Mouse (Mus musculus) liver, postnatal 0 days (tissue): ENCODE measurements around the gene Cd164l2. TPM values are rescaled to one million over a fixed set of nuclear protein-coding genes. Genes with fewer than 3 reads are reported as not detected.
A peak's percentile ranks its signal among the peaks of the same experiment; 100 is the strongest.

Source experiments
- ATAC-seq: fragments of 200-750 bp; cut with Nextera tagmentation; 2 replicates; pipeline ENCODE4 v1.8.0; 2017; ENCODE audit warnings: mild to moderate bottlenecking, moderate library complexity
- DNase-seq: peaks from one replicate; pipeline ENCODE4 v3.0.0-alpha.2; 2016
- H3K27ac ChIP-seq: fragments of 300-500 bp; sonication (generic); 2 replicates; pipeline ENCODE4 v1.5.1; 2014; ENCODE audit warnings: antibody characterized with exemption, moderate library complexity, mild to moderate bottlenecking, low read depth
- H3K27me3 ChIP-seq: fragments of 300-500 bp; sonication (generic); 2 replicates; pipeline ENCODE4 v1.6.1; 2014; ENCODE audit warnings: low read length, control low read depth, mixed read lengths; ENCODE audit not compliant: insufficient read depth
- H3K36me3 ChIP-seq: fragments of 300-500 bp; sonication (generic); replicated peaks from 2 replicates; pipeline ENCODE4 v1.6.1; 2014; ENCODE audit warnings: mild to moderate bottlenecking, control low read depth, low read length, moderate library complexity, mixed read lengths; ENCODE audit not compliant: insufficient read depth
- H3K4me1 ChIP-seq: fragments of 300-500 bp; sonication (generic); 2 replicates; pipeline ENCODE4 v1.6.1; 2014; ENCODE audit warnings: antibody characterized with exemption, mild to moderate bottlenecking, control low read depth; ENCODE audit not compliant: insufficient read depth
- H3K4me2 ChIP-seq: fragments of 300-500 bp; sonication (generic); 2 replicates; pipeline ENCODE4 v1.6.1; 2014; ENCODE audit warnings: low read depth, mild to moderate bottlenecking, low read length, moderate library complexity, mixed read lengths
- H3K4me3 ChIP-seq: fragments of 300-500 bp; sonication (generic); 2 replicates; pipeline ENCODE4 v1.5.1; 2014; ENCODE audit warnings: low read depth, low read length
- H3K9ac ChIP-seq: fragments of 300-500 bp; sonication (generic); replicated peaks from 2 replicates; pipeline ENCODE4 v1.6.1; 2014; ENCODE audit warnings: mild to moderate bottlenecking, moderate library complexity
- H3K9me3 ChIP-seq: fragments of 300-500 bp; sonication (generic); 2 replicates; pipeline ENCODE4 v1.6.1; 2016; ENCODE audit warnings: mild to moderate bottlenecking, control low read depth, low read length, mixed read lengths
- CTCF ChIP-seq: sonication (generic); IDR thresholded peaks from 2 replicates; pipeline ENCODE4 v1.5.1; 2016; ENCODE audit warnings: antibody characterized with exemption, low read depth
- EP300 ChIP-seq: IDR thresholded peaks from 2 replicates; pipeline ENCODE4 v1.6.1; 2016; ENCODE audit warnings: antibody characterized with exemption, low read depth, mild to moderate bottlenecking
- WGBS: fragments of 180-500 bp; shearing (Covaris S2); extraction: QIAGEN DNeasy Blood & Tissue Kit; methylation state at CpG from one replicate; pipeline ENCODE4 v1.1.7; 2014; ENCODE audit not compliant: insufficient replicate concordance; 5-methylcytosine and 5-hydroxymethylcytosine counted together
- polyA plus RNA-seq: library from polyadenylated mRNA; unstranded; fragments of >200 nt; fragmentation: Nextera tagmentation; extraction: Ambion mirVana; gene quantifications from 2 replicates; pipeline ENCODE4 v1.2.1, GENCODE M21; 2015

Cd164l2 gene
- polyA plus RNA-seq, 1 experiment from 2014 or later, result 0.39 TPM

DNA sequence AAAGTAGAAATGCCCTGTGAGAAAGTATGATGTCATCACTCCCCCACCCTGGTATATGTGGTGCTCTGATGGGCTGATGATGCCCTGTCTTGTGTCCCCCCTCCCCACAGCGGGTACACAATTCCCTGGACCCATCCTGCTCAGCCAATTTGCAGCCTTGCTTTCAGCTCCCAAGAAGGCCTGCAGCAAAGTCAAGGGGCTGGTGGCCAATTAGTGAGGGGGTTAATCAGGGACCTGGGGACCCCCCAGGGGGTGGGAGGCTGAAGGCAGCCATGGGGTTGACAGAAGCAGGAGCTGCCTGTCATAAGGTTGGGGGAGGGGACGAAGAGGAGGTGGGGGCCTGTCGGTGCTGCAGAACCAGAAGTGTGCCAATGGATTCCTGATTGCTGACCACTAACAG, 8.3 kb upstream of the Cd164l2 start:
- no peak overlapping the region for H3K9ac ChIP-seq
- no peaks in the 10 kb centered on the region for H3K9me3 ChIP-seq
- H3K4me1 ChIP-seq, result peaks cover 16% of the 10 kb centered on the region
- 0 out of 2 replicates have a peak, but pooled peaks cover 2% of the 10 kb centered on the region for H3K27me3 ChIP-seq
- H3K4me3 ChIP-seq, result no peak overlapping the region
- H3K4me2 ChIP-seq, result no peak overlapping the region
- 50% methylated on average over 3 of the region's 3 CpGs for WGBS
- H3K36me3 ChIP-seq, result no peaks in the 10 kb centered on the region
- H3K27ac ChIP-seq, result no peak overlapping the region
- DNase-seq, result no peak
- no peak for TF ChIP-seq CTCF
- ATAC-seq, result no peak

- Histone ChIP-seq H3K27ac (no peak overlapping the region), H3K36me3 (no peaks in the 10 kb centered on the region), H3K27me3 (0 out of 2 replicates have a peak, but pooled peaks cover 7% of the 10 kb centered on the region), H3K9me3 (no peaks in the 10 kb centered on the region), H3K9ac (no peak overlapping the region), H3K4me3 (no peak overlapping the region), H3K4me2 (no peak overlapping the region), H3K4me1 (peaks cover 12% of the 10 kb centered on the region)
- WGBS, result 57% methylated on average over 7 of the region's 7 CpGs
- peak; percentile 11 for DNase-seq
- no peak for TF ChIP-seq EP300
- no peak for TF ChIP-seq CTCF
- ATAC-seq, result no peak
Measured at GRCm38 (mm10) chr4:133204379-133204778, 7.6 kb upstream of the Cd164l2 start.

GRCm38 (mm10) chr4:133209366-133209765, 2.6 kb upstream of the Cd164l2 start:
- peaks cover 17% of the 10 kb centered on the region for H3K4me1 ChIP-seq
- ATAC-seq (no peak), DNase-seq (peak; percentile 71)
- H3K9me3 ChIP-seq, result no peaks in the 10 kb centered on the region
- TF ChIP-seq EP300 (no peak), CTCF (peak; percentile 91)
- no peak overlapping the region for H3K9ac ChIP-seq
- H3K27me3 ChIP-seq, result peaks cover 46% of the 10 kb centered on the region
- no peak overlapping the region for H3K4me3 ChIP-seq
- 5% methylated on average over 11 of the region's 11 CpGs for WGBS
- no peak overlapping the region for H3K4me2 ChIP-seq
- no peak overlapping the region for H3K27ac ChIP-seq
- no peaks in the 10 kb centered on the region for H3K36me3 ChIP-seq

DNA sequence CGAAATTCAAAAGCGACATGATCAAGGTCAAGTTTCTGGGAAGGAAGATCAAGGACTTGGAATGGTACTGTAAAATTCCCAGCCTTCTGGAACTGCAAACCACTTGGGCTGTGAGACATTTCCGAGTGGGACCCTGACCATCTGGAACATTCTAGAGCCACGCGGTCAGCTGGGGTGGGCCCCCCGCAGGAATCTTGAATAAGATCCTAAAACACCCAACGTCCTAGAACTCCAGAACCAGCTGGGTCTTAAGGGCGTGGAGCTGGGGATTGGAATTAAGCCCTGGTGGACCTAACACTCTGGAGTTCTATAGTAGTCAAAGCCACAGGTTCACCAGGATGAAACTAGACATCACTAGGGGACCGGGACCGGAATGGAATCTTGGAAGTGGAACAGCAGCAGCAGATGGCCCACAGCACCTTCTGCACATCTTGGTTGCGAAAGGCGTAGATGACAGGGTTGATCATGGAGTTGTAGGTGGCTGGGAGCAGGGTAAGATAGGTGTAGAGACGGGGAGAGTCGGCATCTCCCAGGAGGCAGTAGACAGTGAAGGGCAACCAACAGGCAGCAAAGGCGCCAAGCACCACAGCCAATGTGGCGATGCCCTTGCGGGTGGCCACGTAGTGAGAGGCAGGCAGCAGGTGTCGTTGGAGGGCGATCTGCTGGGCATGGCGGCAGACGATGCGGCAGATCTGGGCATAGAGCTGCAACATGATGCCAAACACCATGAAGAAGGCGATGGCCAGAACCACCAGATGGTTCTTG, 1.7 kb upstream of the Cd164l2 start:
- ATAC-seq (no peak), DNase-seq (no peak)
- Histone ChIP-seq H3K27me3 (peaks cover 47% of the 10 kb centered on the region), H3K9ac (no peak overlapping the region), H3K9me3 (no peaks in the 10 kb centered on the region), H3K4me1 (peaks cover 17% of the 10 kb centered on the region), H3K36me3 (no peaks in the 10 kb centered on the region), H3K27ac (no peak overlapping the region), H3K4me2 (no peak overlapping the region), H3K4me3 (no peak overlapping the region)
- TF ChIP-seq CTCF (no peak), EP300 (no peak)
- WGBS, result 87% methylated on average over 24 of the region's 24 CpGs

DNA sequence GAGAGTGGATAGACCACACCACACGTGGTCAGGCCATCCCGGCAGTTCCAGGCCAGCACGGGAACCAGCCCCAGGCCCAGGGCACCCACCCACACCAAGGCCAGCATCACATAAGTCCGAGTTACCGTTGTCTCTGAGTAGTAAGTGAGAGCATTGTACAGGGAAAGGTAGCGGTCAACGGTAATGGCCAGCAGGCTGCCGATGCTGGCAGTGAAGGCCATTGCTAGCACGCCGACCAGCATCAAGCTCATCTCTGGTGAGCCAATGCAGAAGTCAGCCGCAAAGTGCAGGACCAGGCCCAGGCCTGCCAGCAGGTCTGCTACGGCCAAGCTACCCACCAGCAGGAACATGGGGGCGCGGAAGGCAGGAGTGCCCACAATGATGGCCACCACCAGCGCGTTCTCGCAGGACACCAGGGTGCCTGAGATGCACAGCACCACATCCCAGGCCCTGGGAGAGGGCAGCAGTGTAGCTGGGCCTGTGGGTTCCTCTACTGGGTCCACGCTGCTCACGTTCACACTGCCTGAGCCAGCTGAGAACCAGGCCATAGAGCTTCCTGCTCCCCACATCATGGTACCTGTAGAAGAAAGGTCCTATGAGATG, 1.0 kb upstream of the Cd164l2 start:
- no peak overlapping the region for H3K27ac ChIP-seq
- no peaks in the 10 kb centered on the region for H3K9me3 ChIP-seq
- peaks cover 17% of the 10 kb centered on the region for H3K4me1 ChIP-seq
- WGBS, result 92% methylated on average over 19 of the region's 19 CpGs
- H3K27me3 ChIP-seq, result peaks cover 47% of the 10 kb centered on the region
- no peak for ATAC-seq
- no peaks in the 10 kb centered on the region for H3K36me3 ChIP-seq
- H3K9ac ChIP-seq, result no peak overlapping the region
- no peak overlapping the region for H3K4me3 ChIP-seq
- no peak overlapping the region for H3K4me2 ChIP-seq
- TF ChIP-seq EP300 (no peak), CTCF (no peak)
- DNase-seq, result no peak

- no peak overlapping the region for H3K27ac ChIP-seq
- H3K4me1 ChIP-seq, result peaks cover 17% of the 10 kb centered on the region
- TF ChIP-seq EP300 (no peak), CTCF (peak; percentile 32; the same call in 1 of the 2 replicates)
- no peaks in the 10 kb centered on the region for H3K9me3 ChIP-seq
- peak overlapping the region; percentile 96 for H3K4me2 ChIP-seq
- H3K27me3 ChIP-seq, result peaks cover 47% of the 10 kb centered on the region
- 3% methylated on average over 40 of the region's 44 CpGs for WGBS
- H3K9ac ChIP-seq, result 0 out of 2 replicates have a peak overlapping the region, but pooled peaks have one; percentile 46
- peak; percentile 84 for ATAC-seq
- DNase-seq, result peak; percentile 81
- H3K4me3 ChIP-seq, result peak overlapping the region; percentile 61
- H3K36me3 ChIP-seq, result no peaks in the 10 kb centered on the region
Measured at GRCm38 (mm10) chr4:133212562-133213267, 784 bp downstream of the Cd164l2 start.
